Mouse (Mus musculus): Measurements from ENCODE around the gene Ap2s1. TPM values are rescaled to one million over a fixed set of nuclear protein-coding genes. Genes with fewer than 3 reads are reported as not detected.
A peak's percentile ranks its signal among the peaks of the same experiment; 100 is the strongest.
"Not testable (repeated sequence)": the region's sequence is repeated elsewhere in the genome, so short reads cannot be mapped to it uniquely, and the experiment has no call there.

Gene Ap2s1
- polyA plus RNA-seq (2015; fragmentation: Nextera tagmentation; extraction: Ambion mirVana) = 162 and 176 TPM in 2 replicates

GRCm38 (mm10) chr7:16738073-16738696, at the start of gene Ap2s1:
Ap2s1 (plus strand) TSS chr7:16738410.
- peaks cover 3% of the 10 kb centered on the region for H3K36me3 ChIP-seq (replicated peaks)
- WGBS (ENCODE audit: insufficient replicate concordance) = under 1% methylated on average over 34 of the region's 34 CpGs

GRCm38 (mm10) chr7:16689196-16689595, 49.0 kb upstream of the Ap2s1 start:
- no peaks in the 10 kb centered on the region for H3K36me3 ChIP-seq (replicated peaks)
- no peak overlapping the region for H3K4me2 ChIP-seq
- 36% methylated on average over 5 of the region's 5 CpGs for WGBS (ENCODE audit: insufficient replicate concordance)
- H3K4me1 ChIP-seq (replicated peaks) = no peaks in the 10 kb centered on the region
- no peaks in the 10 kb centered on the region for H3K27me3 ChIP-seq
- H3K27ac ChIP-seq (replicated peaks) = no peak overlapping the region
- no peak for ATAC-seq (ENCODE audit: insufficient read depth)
- no peak overlapping the region for H3K9ac ChIP-seq
- no peaks in the 10 kb centered on the region for H3K9me3 ChIP-seq (replicated peaks)
- H3K4me3 ChIP-seq (replicated peaks) = no peak overlapping the region

More at GRCm38 (mm10) chr7:16738073-16738696, at the start of gene Ap2s1:
- peak; percentile 98 for ATAC-seq (ENCODE audit: insufficient read depth)
- Histone ChIP-seq H3K9ac (peak within 1 kb of the TSS; percentile 88), H3K27ac (replicated peaks) (peak within 1 kb of the TSS; percentile 78), H3K4me1 (replicated peaks) (peaks cover 26% of the 10 kb centered on the region), H3K9me3 (replicated peaks) (no peaks in the 10 kb centered on the region), H3K4me3 (replicated peaks) (peak within 1 kb of the TSS; percentile 89), H3K27me3 (no peaks in the 10 kb centered on the region), H3K4me2 (peak within 1 kb of the TSS; percentile 79)

GRCm38 (mm10) chr7:16695025-16695424, 43.2 kb upstream of the Ap2s1 start:
- H3K36me3 ChIP-seq (replicated peaks) = no peaks in the 10 kb centered on the region
- 21% methylated on average over 3 of the region's 3 CpGs for WGBS (ENCODE audit: insufficient replicate concordance)
- no peak overlapping the region for H3K4me3 ChIP-seq (replicated peaks)
- H3K4me2 ChIP-seq = no peak overlapping the region
- no peak overlapping the region for H3K9ac ChIP-seq
- H3K9me3 ChIP-seq (replicated peaks) = no peaks in the 10 kb centered on the region
- H3K4me1 ChIP-seq (replicated peaks) = no peaks in the 10 kb centered on the region
- no peak for ATAC-seq (ENCODE audit: insufficient read depth)
- no peaks in the 10 kb centered on the region for H3K27me3 ChIP-seq
- no peak overlapping the region for H3K27ac ChIP-seq (replicated peaks)

GRCm38 (mm10) chr7:16699042-16699441, 39.2 kb upstream of the Ap2s1 start:
- no peak overlapping the region for H3K9ac ChIP-seq
- H3K4me2 ChIP-seq = no peak overlapping the region
- no peak overlapping the region for H3K4me3 ChIP-seq (replicated peaks)
- ATAC-seq (ENCODE audit: insufficient read depth) = no peak
- H3K4me1 ChIP-seq (replicated peaks) = no peaks in the 10 kb centered on the region
- H3K27ac ChIP-seq (replicated peaks) = no peak overlapping the region
- WGBS (ENCODE audit: insufficient replicate concordance) = 19% methylated on average over 2 of the region's 2 CpGs
- H3K36me3 ChIP-seq (replicated peaks) = no peaks in the 10 kb centered on the region
- no peaks in the 10 kb centered on the region for H3K27me3 ChIP-seq
- no peaks in the 10 kb centered on the region for H3K9me3 ChIP-seq (replicated peaks)

- H3K27me3 ChIP-seq = no peaks in the 10 kb centered on the region
- H3K36me3 ChIP-seq (replicated peaks) = no peaks in the 10 kb centered on the region
- H3K27ac ChIP-seq (replicated peaks) = no peak overlapping the region
- H3K4me3 ChIP-seq (replicated peaks) = no peak overlapping the region
- no peak overlapping the region for H3K9ac ChIP-seq
- no peaks in the 10 kb centered on the region for H3K9me3 ChIP-seq (replicated peaks)
- H3K4me2 ChIP-seq = no peak overlapping the region
- WGBS (ENCODE audit: insufficient replicate concordance) = 63% methylated on average over 5 of the region's 5 CpGs
- H3K4me1 ChIP-seq (replicated peaks) = no peaks in the 10 kb centered on the region
- no peak for ATAC-seq (ENCODE audit: insufficient read depth)
Measured at GRCm38 (mm10) chr7:16700583-16700982, 37.6 kb upstream of the Ap2s1 start.

GRCm38 (mm10) chr7:16706385-16706784, 31.8 kb upstream of the Ap2s1 start:
- Histone ChIP-seq H3K4me3 (replicated peaks) (no peak overlapping the region), H3K4me1 (replicated peaks) (no peaks in the 10 kb centered on the region), H3K27ac (replicated peaks) (no peak overlapping the region), H3K4me2 (no peak overlapping the region), H3K36me3 (replicated peaks) (no peaks in the 10 kb centered on the region), H3K9me3 (replicated peaks) (no peaks in the 10 kb centered on the region), H3K9ac (no peak overlapping the region), H3K27me3 (peaks cover 16% of the 10 kb centered on the region)
- ATAC-seq (ENCODE audit: insufficient read depth) = no peak
- WGBS (ENCODE audit: insufficient replicate concordance) = 24% methylated on average over 9 of the region's 9 CpGs

GRCm38 (mm10) chr7:16708244-16708643, 30.0 kb upstream of the Ap2s1 start:
- Histone ChIP-seq H3K9ac (no peak overlapping the region), H3K4me1 (replicated peaks) (no peaks in the 10 kb centered on the region), H3K9me3 (replicated peaks) (no peaks in the 10 kb centered on the region), H3K27ac (replicated peaks) (no peak overlapping the region), H3K36me3 (replicated peaks) (no peaks in the 10 kb centered on the region), H3K27me3 (peaks cover 16% of the 10 kb centered on the region), H3K4me3 (replicated peaks) (no peak overlapping the region), H3K4me2 (no peak overlapping the region)
- 20% methylated on average over 9 of the region's 9 CpGs for WGBS (ENCODE audit: insufficient replicate concordance)
- ATAC-seq (ENCODE audit: insufficient read depth) = no peak

GRCm38 (mm10) chr7:16710604-16711003, 27.6 kb upstream of the Ap2s1 start:
- H3K9ac ChIP-seq = no peak overlapping the region
- no peak for ATAC-seq (ENCODE audit: insufficient read depth)
- H3K36me3 ChIP-seq (replicated peaks) = no peaks in the 10 kb centered on the region
- H3K4me2 ChIP-seq = no peak overlapping the region
- H3K4me1 ChIP-seq (replicated peaks) = no peaks in the 10 kb centered on the region
- no peak overlapping the region for H3K4me3 ChIP-seq (replicated peaks)
- no peaks in the 10 kb centered on the region for H3K9me3 ChIP-seq (replicated peaks)
- 51% methylated on average over 5 of the region's 5 CpGs for WGBS (ENCODE audit: insufficient replicate concordance)
- no peak overlapping the region for H3K27ac ChIP-seq (replicated peaks)
- H3K27me3 ChIP-seq = peaks cover 16% of the 10 kb centered on the region

GRCm38 (mm10) chr7:16712633-16713415, 25.4 kb upstream of the Ap2s1 start:
- ATAC-seq (ENCODE audit: insufficient read depth) = no peak
- Histone ChIP-seq H3K27ac (replicated peaks) (no peak overlapping the region), H3K9me3 (replicated peaks) (no peaks in the 10 kb centered on the region), H3K36me3 (replicated peaks) (no peaks in the 10 kb centered on the region), H3K4me3 (replicated peaks) (no peak overlapping the region), H3K4me1 (replicated peaks) (no peaks in the 10 kb centered on the region), H3K9ac (no peak overlapping the region), H3K4me2 (no peak overlapping the region), H3K27me3 (0 out of 2 replicates have a peak, but pooled peaks cover 7% of the 10 kb centered on the region)
- 64% methylated on average over 13 of the region's 13 CpGs for WGBS (ENCODE audit: insufficient replicate concordance)

- not testable (repeated sequence) for H3K4me2 ChIP-seq; H3K36me3 ChIP-seq (replicated peaks); H3K27ac ChIP-seq (replicated peaks); H3K4me1 ChIP-seq (replicated peaks); H3K4me3 ChIP-seq (replicated peaks); ATAC-seq (ENCODE audit: insufficient read depth); H3K9ac ChIP-seq; H3K27me3 ChIP-seq; H3K9me3 ChIP-seq (replicated peaks)
- WGBS (ENCODE audit: insufficient replicate concordance) = 21% methylated on average over 8 of the region's 8 CpGs
Measured at GRCm38 (mm10) chr7:16716456-16717152, 21.6 kb upstream of the Ap2s1 start.

GRCm38 (mm10) chr7:16721629-16722028, 16.6 kb upstream of the Ap2s1 start, which contains the start of gene Ceacam9:
Ceacam9 (plus strand) TSS chr7:16721929.
- no peaks in the 10 kb centered on the region for H3K4me1 ChIP-seq (replicated peaks)
- H3K9ac ChIP-seq = no peak within 1 kb of the TSS
- H3K9me3 ChIP-seq (replicated peaks) = no peaks in the 10 kb centered on the region
- no peak within 1 kb of the TSS for H3K27ac ChIP-seq (replicated peaks)
- WGBS (ENCODE audit: insufficient replicate concordance) = 54% methylated on average over 2 of the region's 2 CpGs
- no peaks in the 10 kb centered on the region for H3K27me3 ChIP-seq
- no peak within 1 kb of the TSS for H3K4me3 ChIP-seq (replicated peaks)
- no peak within 1 kb of the TSS for H3K4me2 ChIP-seq
- H3K36me3 ChIP-seq (replicated peaks) = no peaks in the 10 kb centered on the region
- no peak for ATAC-seq (ENCODE audit: insufficient read depth)
